Mouse (Mus musculus): Measurements from ENCODE around the gene Cdca4. TPM values are rescaled to one million over a fixed set of nuclear protein-coding genes. Genes with fewer than 3 reads are reported as not detected.

Gene Cdca4
- 36.2 TPM for total RNA-seq (2023)

DNA sequence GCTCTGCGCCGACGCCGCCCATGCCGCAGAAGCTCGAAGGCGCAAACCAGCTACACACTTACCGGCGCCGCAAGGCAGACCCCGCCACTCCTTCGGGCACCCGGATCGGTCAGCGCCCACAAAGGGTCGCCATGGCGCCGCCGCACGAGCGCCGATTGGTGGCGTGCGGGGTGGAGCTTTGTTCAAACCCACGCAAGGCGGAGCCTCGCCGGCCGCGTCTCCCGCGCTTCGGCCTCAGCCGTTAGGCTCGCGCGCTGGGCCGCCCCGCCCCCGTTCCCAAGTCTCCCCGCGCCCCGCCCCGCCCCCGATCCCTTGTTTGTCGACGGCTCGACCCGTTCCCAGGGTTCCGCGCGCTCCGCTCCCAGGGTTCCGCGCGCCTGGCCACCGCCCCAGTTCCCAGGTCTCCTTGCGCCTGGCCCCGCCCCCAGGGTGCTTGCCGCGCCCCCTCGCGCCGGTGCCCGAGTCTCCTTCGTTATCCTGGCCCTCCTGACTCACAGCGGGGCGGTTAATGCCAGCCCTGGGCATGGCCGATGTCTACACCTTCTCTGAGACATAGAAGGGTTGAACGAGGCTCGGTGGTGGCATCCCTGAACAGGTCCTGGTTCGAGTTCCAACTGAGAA, at the start of gene Cdca4:
Gene Cdca4, minus strand, starts transcription at position 180 of the 621 bp plus-strand sequence.

DNA sequence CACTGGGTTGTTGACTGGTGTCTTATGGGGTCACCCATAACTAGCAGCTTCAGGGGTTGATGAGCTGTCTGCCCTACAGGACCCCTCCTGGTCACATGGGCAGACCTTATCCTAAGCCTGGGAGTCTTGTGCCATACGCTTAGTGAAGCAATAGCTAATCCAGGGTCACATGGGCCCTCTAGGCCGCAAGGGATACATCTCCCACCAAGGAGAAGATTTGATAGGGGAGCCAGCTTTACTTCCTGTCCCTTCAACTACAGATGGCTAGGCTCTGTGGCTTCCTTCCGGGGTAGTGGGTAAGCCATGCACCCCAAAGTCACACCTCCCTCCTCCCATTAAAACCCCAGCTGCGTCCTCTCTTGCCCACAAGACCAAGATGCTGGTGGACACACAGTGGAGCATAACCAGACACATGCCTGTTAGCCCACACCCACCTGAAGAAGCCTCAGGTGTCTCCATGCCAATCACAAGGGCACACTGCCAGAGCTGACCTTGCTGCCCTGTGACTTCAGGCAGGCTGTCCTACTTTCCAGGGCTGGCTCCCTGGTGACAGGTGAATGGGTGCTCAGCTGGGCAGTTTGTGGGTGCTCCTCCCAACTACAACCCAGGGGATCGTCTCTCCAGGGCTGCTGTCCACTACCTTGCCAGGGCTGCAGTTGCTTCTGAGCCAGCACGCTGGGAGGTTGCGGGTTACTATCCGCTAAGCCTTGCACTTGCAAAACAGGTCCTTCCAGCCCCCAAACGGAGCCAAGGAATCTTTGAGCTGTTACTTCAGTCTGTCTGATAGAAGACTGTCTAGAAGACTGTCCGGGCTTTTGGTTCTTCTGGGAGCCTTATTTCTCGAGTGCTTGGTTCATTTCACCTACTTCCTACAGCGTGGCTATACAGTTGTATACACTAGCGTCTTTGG, 39.2 kb upstream of the Cdca4 start, which contains the start of gene Gpr132:
Gene Gpr132, minus strand, starts transcription at position 51 of the 910 bp plus-strand sequence.

DNA sequence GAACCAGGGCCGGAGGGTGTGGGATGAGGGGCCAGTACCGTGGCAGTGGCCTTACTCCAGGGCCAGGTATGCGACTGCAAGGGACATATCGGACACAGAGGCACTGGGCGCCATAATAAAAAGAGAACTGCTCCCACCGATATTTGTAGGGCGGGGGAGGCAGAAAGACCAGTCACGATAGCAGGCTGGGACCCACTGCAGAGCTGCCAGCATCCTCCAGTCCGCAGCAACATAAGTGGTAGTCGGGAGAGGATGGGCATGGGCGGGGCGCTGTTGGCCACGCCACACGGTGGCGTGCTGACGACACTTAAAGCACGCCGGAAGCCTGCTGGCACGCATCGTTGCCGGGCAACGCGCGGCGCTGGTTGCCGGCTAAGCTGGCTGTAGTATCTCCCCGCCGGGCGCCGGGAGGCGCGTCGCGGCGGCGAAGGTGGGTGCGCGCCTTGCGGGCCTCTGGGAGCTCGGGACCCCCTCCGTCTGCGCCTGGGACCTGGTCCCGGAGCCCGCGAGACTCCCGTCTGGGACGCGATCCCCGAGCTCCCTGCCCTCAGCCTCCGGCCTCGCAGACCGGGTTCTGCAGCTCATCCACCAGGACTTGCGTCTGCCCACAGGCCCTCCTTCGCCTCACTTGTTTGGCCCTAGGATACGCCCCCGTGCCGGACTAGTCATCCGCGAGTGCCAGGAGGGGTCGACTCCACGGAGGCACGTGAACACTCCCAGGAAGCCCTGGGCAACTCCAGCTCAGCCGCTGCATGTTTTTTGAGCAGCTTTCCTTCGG, 20.4 kb downstream of the Cdca4 start, which contains the start of gene Clba1:
Gene Clba1, plus strand, starts transcription at position 351 of the 778 bp plus-strand sequence.

DNA sequence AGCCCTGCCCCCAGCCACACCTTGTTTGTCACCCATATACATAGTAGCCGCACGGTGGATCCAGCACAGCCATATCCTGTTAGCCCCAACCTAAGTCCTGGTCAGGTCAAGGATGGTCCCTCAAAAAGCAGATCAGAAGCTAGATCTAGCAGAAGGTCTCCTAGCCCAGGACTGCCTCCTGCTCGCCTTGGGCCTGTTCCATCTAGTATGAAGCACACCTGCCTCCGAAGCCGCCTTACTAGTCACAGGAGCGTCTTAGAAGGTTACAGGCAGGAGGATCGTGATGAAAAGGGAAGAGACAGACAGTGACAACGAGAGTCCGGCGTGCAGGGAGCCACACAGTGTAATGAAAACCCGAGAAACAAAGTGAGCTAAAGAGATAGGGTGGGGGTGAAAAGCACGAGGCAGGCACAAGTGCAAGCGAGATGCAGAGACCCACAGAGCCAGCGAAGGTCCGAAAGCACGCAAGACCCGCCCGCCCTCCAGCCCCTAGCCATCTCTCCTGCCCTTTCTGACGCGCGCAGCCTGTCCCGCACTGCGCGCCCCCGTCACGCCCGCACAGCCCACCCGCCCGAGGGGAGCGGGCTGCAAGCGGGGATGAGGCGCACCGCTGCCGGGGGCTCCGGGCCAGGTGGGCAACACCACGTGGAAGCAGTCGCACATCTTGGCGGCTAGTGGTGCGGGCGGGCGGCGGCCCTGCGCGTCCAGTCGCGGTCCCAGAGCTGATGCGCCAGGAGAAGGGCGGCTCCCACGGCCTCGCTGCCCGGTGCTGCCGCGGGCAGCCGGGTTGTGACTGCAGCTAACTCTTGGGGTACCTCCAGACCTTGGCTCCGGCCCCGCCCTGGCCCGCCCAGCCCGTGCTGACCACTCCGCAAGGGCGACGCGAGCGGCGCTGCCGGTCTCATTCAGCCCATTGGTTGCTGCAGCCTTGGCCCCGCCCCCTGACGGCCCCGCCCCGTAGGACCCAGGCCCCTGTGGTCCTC, 27.1 kb downstream of the Cdca4 start, which contains the start of gene Ahnak2:
Gene Ahnak2, minus strand, starts transcription at position 794 of the 983 bp plus-strand sequence.

Other genes with a start within 250 kb of the Cdca4 start
- gene Inf2, start 240.6 kb downstream of the Cdca4 start, total RNA-seq (2023) = 66.8 TPM
- gene Adssl1, start 209.4 kb downstream of the Cdca4 start, total RNA-seq (2023) = 2.2 TPM
- 20.5 TPM for gene Siva1, start 184.7 kb downstream of the Cdca4 start, total RNA-seq (2023)
- gene Akt1, start 154.5 kb downstream of the Cdca4 start, total RNA-seq (2023) = 95.2 TPM
- gene Zbtb42, start 150.6 kb downstream of the Cdca4 start, total RNA-seq (2023) = 7.1 TPM
- gene Cep170b, start 109.0 kb downstream of the Cdca4 start, total RNA-seq (2023) = 14.7 TPM
- gene Pld4, start 68.8 kb downstream of the Cdca4 start, total RNA-seq (2023) = 16.8 TPM
- gene Ahnak2, start 26.8 kb downstream of the Cdca4 start, total RNA-seq (2023) = 1.8 TPM
- 0.30 TPM for gene Clba1, start 20.5 kb downstream of the Cdca4 start, total RNA-seq (2023)
- 397 TPM for gene Gpr132, start 38.8 kb upstream of the Cdca4 start, total RNA-seq (2023)
- 5.4 TPM for gene Jag2, start 100.4 kb upstream of the Cdca4 start, total RNA-seq (2023)
- 30.9 TPM for gene Nudt14, start 112.7 kb upstream of the Cdca4 start, total RNA-seq (2023)
- gene Btbd6, start 147.1 kb upstream of the Cdca4 start, total RNA-seq (2023) = 39.7 TPM
- 222 TPM for gene Brf1, start 171.3 kb upstream of the Cdca4 start, total RNA-seq (2023)
- 77.9 TPM for gene Pacs2, start 185.1 kb upstream of the Cdca4 start, total RNA-seq (2023)
- gene Tex22, start 245.1 kb upstream of the Cdca4 start, total RNA-seq (2023) = 2.0 TPM